Mouse (Mus musculus) cerebral cortex, adult 2 months (tissue): Measurements from ENCODE around the gene Naga.

ENCODE experiments used
- WGBS: fragments of 180-500 bp; shearing (Covaris S2); methylation state at CpG from one replicate; pipeline ENCODE4 v1.1.7; 2018; 5-methylcytosine and 5-hydroxymethylcytosine counted together

The Naga gene

DNA sequence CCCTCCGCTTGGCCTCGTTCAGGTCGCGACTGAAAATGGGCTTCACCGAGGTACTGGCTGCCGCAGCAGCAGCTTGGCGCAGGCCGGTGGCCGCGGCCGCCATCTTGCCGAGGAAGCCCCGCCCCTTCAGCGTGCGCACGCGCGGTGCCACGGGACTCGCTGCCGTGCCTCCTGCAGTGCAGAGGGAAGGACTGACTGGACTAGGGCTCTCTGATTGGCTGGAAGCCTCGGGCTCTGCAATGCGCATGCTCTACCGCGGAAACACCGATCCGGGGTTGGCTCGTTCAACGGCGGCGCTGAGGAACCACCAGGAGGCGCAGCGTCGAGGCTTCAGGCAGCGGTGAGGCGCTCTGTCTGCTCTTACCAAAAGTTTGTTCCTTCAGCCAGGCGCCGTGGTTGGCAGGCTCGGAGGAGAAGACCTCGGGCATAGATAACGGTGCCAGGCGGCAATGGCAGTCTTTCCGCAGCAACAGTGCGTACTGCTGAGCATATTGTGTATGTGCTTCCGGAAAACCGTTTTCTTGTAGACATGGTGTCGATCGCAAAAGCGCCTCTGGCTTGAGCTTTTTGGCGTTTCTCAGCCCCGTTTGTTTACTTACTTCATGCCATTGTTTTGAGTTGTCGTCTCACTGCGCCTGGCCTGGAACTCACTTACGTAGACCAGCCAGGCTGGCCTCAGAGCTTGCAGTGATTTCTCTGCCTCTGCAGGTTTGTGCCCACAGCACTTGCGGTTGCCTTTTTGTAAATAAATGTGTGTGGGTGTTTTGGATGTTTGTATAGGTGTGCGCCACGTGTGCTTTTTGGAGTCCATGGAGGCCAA, 15.6 kb upstream of the Naga start, which contains the start of gene Ndufa6:
Gene Ndufa6, minus strand, starts transcription at position 197 of the 820 bp plus-strand sequence.
- WGBS: 1% methylated on average over 57 of the region's 57 CpGs

DNA sequence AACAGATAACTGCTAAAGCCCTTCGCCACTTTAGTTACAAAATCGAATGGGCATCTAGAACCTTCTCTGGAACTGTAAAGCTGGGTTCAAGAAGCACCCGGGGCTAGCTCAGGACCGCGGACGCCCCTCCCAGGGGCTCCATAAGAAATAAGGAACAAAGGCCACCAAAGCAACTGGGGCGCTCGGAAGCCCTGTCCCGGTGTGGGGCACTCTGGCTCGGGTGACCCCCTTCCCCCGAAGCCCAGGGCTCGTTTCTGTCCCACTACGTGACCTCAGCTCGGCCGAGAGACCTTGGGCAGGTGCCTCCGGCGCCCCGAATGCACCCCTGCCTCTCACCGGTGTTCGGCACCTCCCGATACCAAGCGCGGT, 15.0 kb upstream of the Naga start:
- under 1% methylated on average over 23 of the region's 23 CpGs for WGBS

DNA sequence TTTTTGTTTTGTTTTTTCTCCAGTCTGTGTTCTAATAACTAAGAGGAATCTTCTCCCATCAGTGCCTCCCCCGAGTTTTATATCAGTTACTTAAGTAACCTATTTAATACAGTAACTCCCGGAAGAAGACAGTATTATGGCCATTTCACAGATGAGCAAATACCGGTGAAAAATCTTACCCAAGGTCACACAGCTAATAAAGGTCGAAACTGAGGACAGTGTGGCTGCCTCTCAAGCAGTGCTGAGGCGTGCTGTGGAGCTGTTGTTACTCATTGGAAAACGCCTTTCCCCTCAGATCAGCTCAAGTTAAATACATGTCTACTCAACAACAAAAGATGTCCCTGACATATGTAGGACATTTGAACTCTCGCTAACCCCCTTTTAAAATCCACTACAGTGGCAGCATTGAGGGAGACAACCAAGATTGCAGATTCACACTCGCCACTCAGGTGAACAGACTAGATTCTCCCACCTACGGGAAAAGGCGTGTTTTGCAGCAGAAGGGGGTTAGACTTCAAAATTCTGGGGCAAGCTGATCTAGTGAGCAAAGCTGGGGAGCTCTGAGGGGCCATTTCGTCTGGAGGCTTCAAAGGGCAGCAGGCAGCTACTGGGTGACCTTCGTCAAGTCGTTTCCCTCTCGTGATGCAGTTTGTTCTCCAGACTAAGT, 14.5 kb upstream of the Naga start:
- 15% methylated on average over 14 of the region's 14 CpGs for WGBS

DNA sequence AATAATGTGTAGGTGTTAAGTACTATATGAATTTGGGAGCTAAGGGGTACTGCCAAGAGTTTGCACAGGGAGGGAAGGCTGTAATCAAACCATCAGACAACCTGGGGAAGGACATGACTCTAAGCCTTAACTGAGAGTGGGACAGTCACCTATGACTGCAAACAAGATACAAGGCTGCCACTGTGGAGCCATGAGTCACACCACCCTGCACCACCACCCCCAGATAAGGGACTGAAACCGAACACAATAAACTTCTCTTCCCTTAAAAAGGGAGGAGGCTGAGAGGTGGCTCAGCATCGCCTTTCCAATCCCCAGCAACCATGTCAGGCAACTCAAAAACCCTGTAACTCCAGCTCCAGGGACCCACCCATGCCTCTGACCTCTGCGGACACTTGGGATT, 12.8 kb upstream of the Naga start:
- 49% methylated on average over 3 of the region's 3 CpGs for WGBS

DNA sequence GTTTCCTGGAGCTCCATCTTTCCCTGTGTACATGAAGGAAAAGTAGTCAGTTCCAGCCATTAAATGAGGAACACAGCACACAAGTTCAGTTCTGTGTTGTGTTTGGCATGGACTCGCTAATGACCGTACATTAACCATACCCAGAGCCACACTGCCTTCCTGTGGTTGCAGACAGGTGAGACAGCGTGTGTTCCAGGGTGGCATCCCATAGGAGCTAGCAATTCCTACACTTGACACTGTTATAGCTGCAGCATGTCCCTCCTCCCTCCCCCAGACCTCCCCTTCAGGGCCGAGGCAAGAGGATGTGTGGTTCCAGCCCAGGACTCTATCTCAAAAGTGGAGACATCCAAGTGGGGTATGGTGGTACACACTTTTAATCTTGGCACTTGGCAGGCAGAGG, 11.6 kb upstream of the Naga start:
- WGBS: 88% methylated on average over 4 of the region's 4 CpGs

DNA sequence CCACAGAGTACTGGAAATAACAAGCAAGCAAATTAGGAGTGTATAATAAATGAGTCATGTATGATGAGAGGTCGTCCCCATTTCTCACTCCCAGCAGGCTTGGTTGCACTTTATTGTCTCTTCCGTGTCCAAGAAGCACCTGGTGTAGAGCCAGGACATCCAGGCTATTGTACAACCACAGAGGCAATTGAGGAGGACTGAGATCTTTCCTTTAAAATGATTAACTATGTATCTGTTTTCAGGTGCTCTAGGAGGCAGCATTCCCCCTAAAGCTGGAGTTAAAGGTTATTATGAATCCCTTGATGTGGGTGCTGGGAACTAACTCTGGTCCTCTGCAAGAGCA, 10.2 kb upstream of the Naga start:
- WGBS: 74% methylated on average over 2 of the region's 2 CpGs

DNA sequence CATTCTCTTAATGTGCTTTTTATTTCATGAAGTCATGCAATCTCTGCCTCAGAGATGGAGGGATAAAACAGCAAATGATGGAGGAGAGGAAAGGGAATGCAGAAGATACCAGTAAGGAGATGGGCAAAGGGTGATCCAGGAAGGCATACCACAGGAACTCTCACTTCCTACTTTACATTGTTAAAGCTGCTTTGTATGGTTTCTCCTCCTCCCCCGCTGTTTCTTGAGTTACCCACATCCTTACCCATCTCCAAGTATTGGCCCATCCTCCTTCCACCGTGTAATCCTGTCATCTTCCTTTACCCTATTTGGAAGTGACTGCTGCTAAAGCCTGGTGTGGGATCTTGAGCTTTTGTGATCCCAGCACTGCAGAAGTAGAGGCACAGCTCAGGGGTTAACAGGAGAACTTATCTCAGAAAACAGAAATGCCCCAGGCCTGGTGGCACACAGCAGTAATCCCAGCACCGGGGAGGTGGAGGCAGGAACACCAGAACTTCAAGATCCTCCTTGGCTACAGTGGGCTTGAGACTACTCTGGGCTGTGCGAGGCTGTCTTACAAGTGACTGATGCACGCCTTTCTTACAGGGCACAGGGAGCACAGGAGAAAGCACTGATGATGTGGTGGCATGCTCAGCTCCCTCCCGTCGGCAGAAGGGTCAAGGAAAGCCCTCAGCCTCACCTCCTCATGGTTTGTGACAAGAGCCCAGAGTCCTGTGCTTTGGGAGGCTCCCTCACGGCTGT, 9.7 kb upstream of the Naga start:
- 84% methylated on average over 8 of the region's 8 CpGs for WGBS

DNA sequence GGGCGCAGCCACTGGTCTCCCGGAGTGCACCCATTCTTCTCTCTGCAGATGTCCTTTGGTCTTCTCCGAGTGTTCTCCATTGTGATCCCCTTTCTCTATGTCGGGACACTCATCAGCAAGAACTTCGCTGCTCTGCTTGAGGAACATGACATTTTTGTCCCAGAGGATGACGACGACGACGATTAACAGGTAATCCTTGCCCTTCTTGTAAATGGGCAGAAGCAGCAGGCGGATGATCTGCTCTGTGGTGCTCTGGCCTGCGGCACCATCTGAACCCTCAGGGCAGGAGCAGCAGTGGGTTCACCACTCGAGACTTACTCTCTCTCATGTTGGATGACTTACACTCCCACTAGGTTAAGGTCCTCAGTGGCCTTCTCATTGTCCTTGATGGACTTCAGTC, 9.1 kb upstream of the Naga start:
- 91% methylated on average over 12 of the region's 12 CpGs for WGBS

DNA sequence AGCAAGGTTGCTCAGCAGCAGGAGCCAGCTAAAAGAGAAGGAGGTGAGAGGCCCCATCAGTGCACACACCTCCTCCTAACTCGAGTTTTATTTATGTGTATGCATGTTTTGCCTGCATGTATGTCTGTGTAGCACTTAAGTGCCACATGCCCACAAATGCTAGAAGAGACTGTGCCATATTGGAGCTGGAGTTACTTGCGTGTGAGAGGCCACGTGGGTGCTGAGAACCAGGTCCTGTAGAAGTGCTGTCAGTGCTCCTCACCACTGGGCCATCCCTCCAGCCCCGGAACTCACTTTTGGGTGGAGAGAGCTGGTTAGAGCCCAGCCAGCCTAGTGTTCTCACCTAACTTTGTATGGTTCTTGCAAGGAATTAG, 8.6 kb upstream of the Naga start:
- WGBS: 70% methylated on average over 4 of the region's 4 CpGs

DNA sequence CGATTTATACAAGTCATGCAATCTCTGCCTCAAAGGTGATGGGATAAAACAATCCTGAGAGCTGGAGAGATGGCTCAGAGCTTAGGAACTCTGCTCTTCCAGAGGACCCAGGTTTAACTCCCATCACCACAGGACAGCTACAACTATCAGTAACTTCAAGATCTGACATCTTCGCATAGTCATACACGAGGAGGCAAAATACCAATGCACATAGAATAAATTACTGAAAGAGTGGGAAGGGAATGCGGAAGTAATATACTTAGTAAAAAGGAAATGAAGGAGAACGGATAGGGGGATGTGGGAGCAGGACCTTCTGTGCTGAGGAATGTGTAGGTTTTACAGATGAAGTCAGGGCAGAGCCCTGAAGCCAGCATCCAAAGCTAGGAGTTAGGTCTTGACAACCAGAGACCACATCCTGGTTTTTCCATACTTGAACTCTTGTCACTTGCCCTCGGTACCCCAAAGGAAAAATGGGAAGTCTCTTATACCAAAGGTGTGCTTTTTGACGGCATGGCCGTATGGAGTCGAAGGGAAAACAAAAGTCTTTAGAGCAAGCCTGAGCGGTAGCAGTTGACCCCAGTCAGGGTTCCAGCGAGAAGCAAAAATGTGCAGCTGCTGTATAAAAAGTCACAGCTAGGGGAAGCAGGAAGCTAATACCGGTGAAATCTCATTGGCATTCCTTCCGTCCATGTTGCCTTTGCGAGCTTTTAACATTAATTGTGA, 8.0 kb upstream of the Naga start:
- 31% methylated on average over 14 of the region's 14 CpGs for WGBS

DNA sequence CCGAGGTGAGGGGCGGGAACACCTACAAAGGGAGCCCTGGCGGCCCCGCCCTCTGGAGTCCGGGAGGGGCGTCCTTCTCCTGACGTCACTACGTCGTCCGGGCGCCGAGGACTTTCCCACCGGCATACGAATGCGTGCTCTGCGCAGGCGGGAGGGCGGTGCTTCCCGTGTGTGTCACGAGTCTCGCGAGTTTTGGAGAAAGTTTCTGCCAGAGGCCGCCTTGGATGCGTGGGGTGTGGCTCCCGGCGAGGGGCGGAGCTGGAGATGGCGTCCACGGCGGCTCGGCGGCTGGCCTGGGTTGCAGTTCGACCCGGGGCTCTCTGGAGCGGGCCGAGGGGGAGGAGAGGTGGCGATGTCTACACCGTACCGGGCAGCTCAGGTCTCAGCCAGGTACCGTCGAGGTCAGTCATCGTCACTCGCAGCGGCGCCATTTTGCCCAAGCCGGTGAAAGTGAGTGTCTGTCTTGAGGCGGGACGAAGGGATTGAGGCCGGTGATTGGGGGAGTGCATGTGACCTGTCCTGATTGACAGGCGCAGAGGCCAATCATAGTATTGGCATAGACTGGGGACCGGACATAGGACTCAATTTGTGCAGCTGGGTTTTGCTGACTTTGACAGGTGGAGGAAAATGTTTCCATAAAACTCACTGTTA, 7.2 kb upstream of the Naga start:
- WGBS: under 1% methylated on average over 51 of the region's 51 CpGs

DNA sequence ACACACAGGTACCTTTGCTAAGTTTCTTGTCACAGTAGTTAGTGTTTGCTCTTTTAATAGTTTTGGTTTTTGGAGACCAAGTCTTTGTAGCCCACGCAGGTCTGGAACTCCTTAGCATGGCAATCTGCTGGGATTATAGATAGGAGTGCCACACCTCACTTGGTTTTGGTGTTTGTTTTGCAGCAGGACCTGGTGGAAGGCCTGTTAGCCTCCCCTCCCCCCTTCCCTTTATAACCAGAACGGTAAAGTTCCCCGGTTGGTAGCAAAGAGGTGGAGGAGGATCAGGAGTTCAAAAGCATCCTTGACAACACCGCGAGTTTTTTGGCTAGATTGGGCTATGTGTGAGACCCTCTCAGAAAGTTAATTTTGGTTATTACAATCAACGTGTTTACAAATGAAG, 6.2 kb upstream of the Naga start:
- WGBS: 84% methylated on average over 6 of the region's 6 CpGs

DNA sequence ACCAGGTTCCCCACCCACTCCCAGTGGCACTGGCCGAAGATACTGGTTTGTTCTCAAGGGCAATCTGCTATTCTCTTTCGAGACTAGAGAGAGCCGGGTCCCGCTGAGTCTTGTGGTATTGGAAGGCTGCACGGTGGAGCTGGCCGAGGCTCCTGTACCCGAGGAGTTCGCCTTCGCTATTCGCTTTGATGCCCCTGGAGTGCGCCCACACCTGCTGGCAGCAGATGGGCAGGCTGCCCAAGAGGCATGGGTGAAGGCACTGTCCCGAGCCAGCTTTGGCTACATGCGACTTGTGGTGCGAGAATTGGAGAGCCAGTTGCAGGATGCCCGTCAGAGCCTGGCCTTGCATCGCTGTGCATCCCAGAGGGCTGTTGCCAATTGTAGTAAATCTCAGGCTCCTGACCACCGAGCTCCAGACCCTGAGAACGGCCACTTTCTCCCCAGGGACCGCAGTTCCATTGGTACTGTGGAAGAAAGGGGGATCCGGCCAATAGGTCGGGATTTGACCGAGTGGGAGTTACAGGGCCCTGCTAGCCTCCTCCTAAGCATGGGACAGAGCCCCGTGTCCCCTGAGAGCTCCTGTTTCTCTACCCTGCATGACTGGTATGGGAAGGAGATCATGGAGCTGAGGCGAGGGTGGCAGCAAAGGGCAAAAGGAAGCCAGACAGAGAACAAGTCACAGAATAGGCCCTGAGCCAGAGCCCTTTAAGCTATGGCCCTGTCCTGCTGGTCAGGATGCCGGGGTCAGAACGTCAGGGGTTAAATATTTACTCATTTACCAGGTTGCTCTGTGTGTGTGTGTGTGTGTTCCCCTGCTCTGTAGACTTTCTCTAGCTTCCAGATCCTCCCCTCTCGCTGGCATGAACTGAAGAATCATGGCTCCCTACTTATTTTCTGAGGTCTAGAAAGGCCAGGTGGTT, 4.9 kb upstream of the Naga start:
- 87% methylated on average over 27 of the region's 27 CpGs for WGBS

DNA sequence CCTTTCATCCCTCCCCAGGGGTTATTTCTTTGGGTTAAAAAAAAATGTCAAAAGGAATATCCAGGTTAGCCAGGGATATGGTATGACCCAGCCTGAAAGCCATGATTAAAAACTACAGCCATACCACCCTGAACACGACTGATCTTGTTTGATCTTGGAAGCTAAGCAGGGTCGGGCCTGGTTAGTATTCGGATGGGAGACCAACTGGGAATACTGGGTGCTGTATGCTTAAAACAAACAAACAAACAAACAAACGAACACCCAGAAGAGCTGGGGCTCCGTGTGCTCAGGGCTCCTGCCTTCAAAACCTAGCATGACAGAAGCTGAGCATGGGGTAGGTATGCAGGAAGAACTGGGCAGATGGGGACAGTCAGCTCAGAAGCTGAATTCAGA, 3.8 kb upstream of the Naga start:
- 82% methylated on average over 5 of the region's 5 CpGs for WGBS

DNA sequence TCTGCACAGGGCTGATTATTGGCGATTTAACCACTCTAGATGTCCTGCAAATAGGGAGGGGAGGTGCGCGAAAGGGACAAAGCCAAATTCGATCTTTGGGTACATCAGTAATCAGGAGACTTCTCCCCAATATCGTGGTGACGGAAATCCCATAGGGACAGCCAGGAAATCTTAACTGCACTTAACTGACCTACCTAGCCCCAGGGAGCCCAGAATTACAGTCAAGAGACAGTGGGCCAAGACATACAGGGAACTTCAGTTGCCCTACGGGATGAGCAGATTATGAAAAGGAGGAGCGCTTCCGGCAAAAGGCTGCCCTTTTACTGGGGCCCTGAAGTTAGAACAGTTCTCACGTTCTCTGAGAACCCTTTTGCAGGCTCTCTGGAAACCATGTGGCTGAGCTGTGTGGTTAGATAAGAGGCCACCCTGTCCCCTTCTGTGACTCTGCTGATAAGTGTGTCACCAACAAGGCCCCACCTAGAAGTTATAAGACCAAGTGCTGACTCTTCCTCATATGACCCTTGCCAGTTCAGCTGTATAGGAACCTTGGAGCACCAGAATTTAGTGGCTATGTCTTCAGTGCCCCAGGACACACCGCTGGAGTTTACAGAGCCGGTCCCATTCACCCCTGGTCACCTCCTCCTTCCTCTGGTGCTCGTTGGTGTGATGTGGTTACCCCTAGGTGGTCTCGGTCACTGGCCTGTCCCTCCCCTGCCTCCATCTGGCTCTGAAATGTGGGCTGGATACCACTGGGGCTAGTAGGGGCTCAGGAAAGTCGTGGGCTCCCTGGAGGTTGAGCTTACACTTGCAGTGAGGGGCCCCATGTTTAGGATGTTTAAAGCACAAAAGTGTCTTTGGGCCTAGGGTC, 3.2 kb upstream of the Naga start:
- 83% methylated on average over 15 of the region's 15 CpGs for WGBS

DNA sequence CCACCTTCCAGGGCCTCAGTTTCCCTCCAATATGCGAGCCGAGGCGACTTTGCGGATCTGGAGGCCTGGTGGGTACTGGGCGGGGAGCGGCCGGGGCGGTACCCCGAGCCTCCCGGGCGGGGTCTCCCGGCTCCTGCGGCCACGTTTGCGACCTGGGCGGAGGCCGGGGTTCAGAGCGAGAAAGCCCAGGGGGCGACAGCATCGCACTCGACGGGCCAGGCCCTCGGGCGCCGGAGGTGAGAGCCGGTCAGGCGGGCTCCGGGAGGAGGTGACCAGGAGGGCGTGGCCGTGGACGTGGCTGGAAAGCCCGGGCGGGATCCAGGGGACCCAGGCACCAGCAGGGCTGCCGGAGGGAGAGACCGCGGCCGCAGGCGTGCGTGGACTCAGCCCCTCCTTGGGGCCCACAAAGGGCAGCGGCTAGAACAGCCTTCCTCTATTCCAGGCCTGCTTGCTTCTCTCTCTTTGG, 2.3 kb upstream of the Naga start:
- 18% methylated on average over 38 of the region's 40 CpGs for WGBS

DNA sequence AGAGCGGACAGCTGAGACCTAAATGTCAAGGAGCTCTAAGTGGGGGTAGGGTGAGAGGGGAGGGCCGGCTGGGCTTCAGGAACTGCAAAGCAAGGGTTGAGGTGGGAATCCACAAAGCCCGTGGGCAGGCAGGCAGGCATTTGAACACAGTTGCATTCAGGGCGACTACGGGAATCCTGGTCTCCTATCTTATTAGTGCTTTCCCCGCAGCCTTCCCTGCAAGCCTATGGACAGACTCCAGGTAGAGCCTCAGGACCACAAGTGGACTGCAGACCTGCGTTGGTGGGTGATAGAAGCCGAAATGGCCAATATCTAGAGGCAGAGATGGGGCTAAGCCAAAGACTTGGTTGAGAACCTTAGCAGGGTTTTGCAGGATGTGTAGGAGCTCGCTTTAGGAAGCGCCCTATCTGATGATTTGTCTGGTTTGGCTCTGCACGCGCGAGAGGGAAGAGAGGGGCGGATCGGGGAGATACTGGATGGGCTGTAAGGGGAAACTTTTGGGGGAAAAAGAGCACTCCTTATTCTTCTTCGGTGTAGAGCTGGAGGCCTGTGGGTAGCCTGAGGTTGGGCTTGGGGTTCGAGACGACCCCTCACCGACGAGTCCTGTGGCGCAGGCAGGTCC, 1.8 kb upstream of the Naga start:
- WGBS: 59% methylated on average over 21 of the region's 21 CpGs

DNA sequence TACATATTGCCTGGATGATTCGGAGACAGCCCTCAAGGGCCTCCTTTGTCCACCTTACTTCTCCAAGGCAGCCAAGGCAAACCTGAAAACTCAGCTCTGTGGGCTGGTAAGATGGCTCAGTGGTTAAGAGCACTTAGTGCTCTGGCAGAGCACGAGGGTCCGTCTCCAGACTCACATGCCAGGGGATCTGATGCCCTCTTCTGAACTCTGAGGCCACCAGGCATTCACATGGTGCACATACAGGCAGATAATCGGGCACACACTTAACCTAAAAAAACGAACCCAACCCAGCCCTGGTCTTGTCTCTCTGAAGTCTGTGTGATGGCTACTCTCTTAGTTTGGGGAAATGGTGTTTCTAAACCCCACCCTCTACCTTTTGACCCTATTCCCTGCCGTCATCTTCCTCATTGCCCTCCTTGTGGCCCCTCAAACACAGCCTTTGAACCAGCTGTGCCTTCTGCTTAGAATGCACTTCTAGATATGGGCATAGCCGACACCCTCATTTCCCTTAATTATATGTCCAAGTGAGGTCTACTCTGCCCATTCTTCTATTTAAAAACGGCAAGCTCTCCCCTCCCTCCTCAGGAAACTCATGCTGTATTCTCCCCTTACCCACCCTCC, 1.0 kb upstream of the Naga start:
- 86% methylated on average over 8 of the region's 8 CpGs for WGBS

DNA sequence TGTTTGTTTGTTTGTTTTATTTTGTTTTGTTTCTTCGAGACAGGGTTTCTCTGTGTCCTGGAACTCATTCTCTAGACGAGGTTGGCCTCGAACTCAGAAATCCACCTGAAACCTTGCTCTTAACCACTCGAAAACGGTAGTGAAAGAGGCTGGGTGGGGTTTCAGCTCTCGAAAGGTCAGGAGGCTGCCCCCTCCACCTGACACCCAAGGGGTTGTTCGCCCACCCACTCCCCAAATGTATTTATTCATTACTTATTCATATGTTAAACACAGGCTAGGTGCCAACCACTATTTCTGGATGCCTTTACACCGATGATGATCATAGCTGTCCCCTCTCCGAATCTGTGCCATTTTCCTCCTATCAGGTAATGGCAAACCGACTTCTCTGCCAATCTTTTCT, 425 bp upstream of the Naga start:
- WGBS: 47% methylated on average over 10 of the region's 10 CpGs
